Mouse (Mus musculus) hindbrain, postnatal 0 days (tissue): ENCODE results near the gene Wdr53. TPM values are rescaled to one million over a fixed set of nuclear protein-coding genes. Genes with fewer than 3 reads are reported as not detected.
"Not testable (repeated sequence)": the region's sequence is repeated elsewhere in the genome, so short reads cannot be mapped to it uniquely, and the experiment has no call there.

Experiments
- ATAC-seq: fragments of 200-750 bp; cut with Nextera tagmentation; 2 replicates; pipeline ENCODE4 v1.8.0; 2017; ENCODE audit warnings: mild to moderate bottlenecking, moderate TSS enrichment, moderate library complexity
- DNase-seq: peaks from one replicate; pipeline ENCODE4 v3.0.0-alpha.2; 2015; ENCODE audit warnings: low spot score
- H3K27ac ChIP-seq: fragments of 300-500 bp; sonication (generic); 2 replicates; pipeline ENCODE4 v1.5.1; 2014; ENCODE audit warnings: mild to moderate bottlenecking
- H3K27me3 ChIP-seq: fragments of 300-500 bp; sonication (generic); 2 replicates; pipeline ENCODE4 v1.6.1; 2014; ENCODE audit warnings: low read length, mixed read lengths; ENCODE audit not compliant: insufficient read depth
- H3K36me3 ChIP-seq: fragments of 300-500 bp; sonication (generic); 2 replicates; pipeline ENCODE4 v1.6.1; 2014; ENCODE audit warnings: low read length, mixed read lengths; ENCODE audit not compliant: insufficient read depth
- H3K4me1 ChIP-seq: fragments of 300-500 bp; sonication (generic); 2 replicates; pipeline ENCODE4 v1.6.1; 2014; ENCODE audit warnings: antibody characterized with exemption, low read length, mixed read lengths; ENCODE audit not compliant: insufficient read depth
- H3K4me2 ChIP-seq: fragments of 300-500 bp; sonication (generic); 2 replicates; pipeline ENCODE4 v1.6.1; 2014; ENCODE audit warnings: low read depth, mild to moderate bottlenecking, low read length, moderate library complexity, mixed read lengths
- H3K4me3 ChIP-seq: fragments of 300-500 bp; sonication (generic); 2 replicates; pipeline ENCODE4 v1.5.1; 2014; ENCODE audit warnings: low read length
- H3K9ac ChIP-seq: fragments of 300-500 bp; sonication (generic); replicated peaks from 2 replicates; pipeline ENCODE4 v1.6.1; 2014; ENCODE audit warnings: mild to moderate bottlenecking, low read length, moderate library complexity, mixed read lengths
- H3K9me3 ChIP-seq: fragments of 300-500 bp; sonication (generic); 2 replicates; pipeline ENCODE4 v1.6.1; 2016; ENCODE audit warnings: low read length, mixed read lengths
- CTCF ChIP-seq: IDR thresholded peaks from 2 replicates; pipeline ENCODE4 v1.5.1; 2016; ENCODE audit warnings: antibody characterized with exemption, control low read depth, low read depth
- WGBS: fragments of 180-500 bp; shearing (Covaris S2); extraction: QIAGEN DNeasy Blood & Tissue Kit; methylation state at CpG from one replicate; pipeline ENCODE4 v1.1.7; 2014; 5-methylcytosine and 5-hydroxymethylcytosine counted together
- polyA plus RNA-seq: library from polyadenylated mRNA; unstranded; fragments of >200 nt; fragmentation: Nextera tagmentation; extraction: Ambion mirVana; gene quantifications from 2 replicates; pipeline ENCODE4 v1.2.1, GENCODE M21; 2015
- total RNA-seq: library from RNA; depleted of rRNA; stranded (reverse); fragments of >200 nt; gene quantifications from 2 replicates; pipeline ENCODE4 v1.2.3, GENCODE M21; 2014

The Wdr53 gene
- total and polyA plus RNA-seq, 2 experiments from 2014 or later: 11.3 to 14.1 TPM

DNA sequence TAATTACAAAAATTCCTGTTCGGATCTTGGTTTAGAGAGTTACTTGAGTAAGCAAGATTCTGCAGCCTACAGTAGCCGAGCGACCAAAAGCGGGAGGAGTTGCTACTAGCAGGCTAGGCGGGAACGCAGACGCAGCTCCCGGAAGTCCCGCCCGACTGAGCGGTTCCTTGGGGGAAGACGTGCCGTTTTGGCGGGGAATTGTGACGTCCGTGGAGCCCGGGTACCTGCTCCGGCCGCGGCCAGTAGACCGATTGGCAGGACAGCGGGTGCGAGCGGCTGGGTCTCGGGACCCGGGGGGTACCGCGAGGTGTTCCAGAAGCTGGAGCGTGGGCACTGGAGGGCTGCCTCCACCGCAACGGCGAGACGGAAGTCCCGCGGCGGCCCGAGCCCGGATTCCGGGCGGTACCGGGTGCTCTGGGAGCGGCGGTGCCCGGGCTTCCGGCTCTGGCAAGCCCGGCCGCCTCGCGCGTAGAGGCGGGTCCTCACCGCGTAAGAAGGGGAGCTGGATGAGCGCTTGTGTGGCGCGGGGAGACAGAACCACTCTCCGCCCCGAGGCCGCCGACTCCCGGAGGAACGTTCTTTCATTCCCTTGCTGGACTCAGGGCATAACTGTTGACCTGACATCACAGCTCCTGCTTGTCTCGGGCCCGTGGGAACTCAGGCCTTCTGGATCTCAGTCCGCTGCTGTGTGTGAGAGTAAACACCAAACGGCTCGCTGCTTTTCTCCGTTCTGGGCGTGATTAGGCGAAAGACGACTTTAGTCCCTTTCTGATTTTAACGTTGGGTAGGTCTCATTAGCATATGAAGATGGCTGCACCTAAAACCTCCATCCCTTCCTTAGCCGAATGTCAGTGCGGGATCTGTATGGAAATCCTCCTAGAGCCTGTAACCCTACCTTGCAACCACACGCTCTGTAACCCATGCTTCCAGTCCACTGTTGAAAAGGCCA, 30.6 kb downstream of the Wdr53 start, which contains the start of gene Rnf168:
Gene Rnf168, plus strand, starts transcription at position 152 of the 949 bp plus-strand sequence.
- H3K27me3 ChIP-seq: no peaks in the 10 kb centered on the region
- peak; percentile 95 for ATAC-seq
- no peak for TF ChIP-seq CTCF
- peak; percentile 94 for DNase-seq
- no peaks in the 10 kb centered on the region for H3K36me3 ChIP-seq
- peak within 1 kb of the TSS; percentile 94 for H3K9ac ChIP-seq
- H3K9me3 ChIP-seq: no peaks in the 10 kb centered on the region
- H3K4me2 ChIP-seq: peak within 1 kb of the TSS; percentile 72
- H3K4me3 ChIP-seq: peak within 1 kb of the TSS; percentile 90
- H3K27ac ChIP-seq: peak within 1 kb of the TSS; percentile 96
- peaks cover 7% of the 10 kb centered on the region; the same call in 1 of the 2 replicates for H3K4me1 ChIP-seq
- under 1% methylated on average over 73 of the region's 75 CpGs for WGBS

- Histone ChIP-seq H3K4me2 (peak overlapping the region; percentile 72), H3K9ac (peak overlapping the region; percentile 94), H3K4me3 (peak overlapping the region; percentile 90), H3K9me3 (no peaks in the 10 kb centered on the region), H3K27ac (peak overlapping the region; percentile 96), H3K4me1 (peaks cover 7% of the 10 kb centered on the region; the same call in 1 of the 2 replicates), H3K27me3 (no peaks in the 10 kb centered on the region), H3K36me3 (peaks cover 4% of the 10 kb centered on the region; the same call in 1 of the 2 replicates)
- ATAC-seq: no peak
- TF ChIP-seq CTCF: no peak
- peak; percentile 2 for DNase-seq
- 48% methylated on average over 7 of the region's 7 CpGs for WGBS
Observed at GRCm38 (mm10) chr16:32278396-32278795, 31.4 kb downstream of the Wdr53 start.

GRCm38 (mm10) chr16:32280211-32280610, 33.2 kb downstream of the Wdr53 start:
- WGBS: 83% methylated on average over 8 of the region's 8 CpGs
- Histone ChIP-seq H3K36me3 (peaks cover 21% of the 10 kb centered on the region; the same call in 1 of the 2 replicates), H3K9ac (no peak overlapping the region; the same call in 1 of the 2 replicates), H3K4me1 (peaks cover 7% of the 10 kb centered on the region; the same call in 1 of the 2 replicates), H3K27ac (no peak overlapping the region), H3K27me3 (no peaks in the 10 kb centered on the region), H3K4me3 (no peak overlapping the region), H3K4me2 (peak overlapping the region; percentile 72), H3K9me3 (no peaks in the 10 kb centered on the region)
- ATAC-seq (no peak), DNase-seq (no peak)
- TF ChIP-seq CTCF: no peak

DNA sequence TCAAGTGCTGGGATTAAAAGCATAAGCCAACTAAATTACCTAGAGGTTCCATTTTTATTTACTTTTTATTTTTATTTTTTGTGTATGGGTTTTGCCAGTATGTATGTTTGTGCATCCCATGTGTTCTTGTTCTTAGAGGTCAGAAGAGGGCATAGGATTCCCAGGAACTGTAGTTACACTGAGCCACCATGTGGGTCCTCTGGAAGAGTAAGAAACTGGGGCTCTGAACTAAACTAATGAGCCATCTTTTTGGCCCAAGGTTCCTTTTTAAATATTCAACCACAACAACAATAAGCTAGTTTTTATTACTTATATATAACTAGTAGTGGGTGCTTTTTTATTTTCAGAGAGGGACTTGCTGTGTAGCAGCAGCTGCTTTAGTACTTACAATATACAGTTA, 35.6 kb downstream of the Wdr53 start:
- Histone ChIP-seq H3K4me1 (peaks cover 2% of the 10 kb centered on the region; the same call in 1 of the 2 replicates), H3K4me3 (no peak overlapping the region), H3K27me3 (no peaks in the 10 kb centered on the region), H3K4me2 (no peak overlapping the region), H3K27ac (no peak overlapping the region), H3K9me3 (no peaks in the 10 kb centered on the region), H3K36me3 (peaks cover 24% of the 10 kb centered on the region; the same call in 1 of the 2 replicates), H3K9ac (no peak overlapping the region)
- no peak for DNase-seq
- TF ChIP-seq CTCF: 0 out of 2 replicates have a peak, but pooled peaks have one; percentile 12
- no peak for ATAC-seq

DNA sequence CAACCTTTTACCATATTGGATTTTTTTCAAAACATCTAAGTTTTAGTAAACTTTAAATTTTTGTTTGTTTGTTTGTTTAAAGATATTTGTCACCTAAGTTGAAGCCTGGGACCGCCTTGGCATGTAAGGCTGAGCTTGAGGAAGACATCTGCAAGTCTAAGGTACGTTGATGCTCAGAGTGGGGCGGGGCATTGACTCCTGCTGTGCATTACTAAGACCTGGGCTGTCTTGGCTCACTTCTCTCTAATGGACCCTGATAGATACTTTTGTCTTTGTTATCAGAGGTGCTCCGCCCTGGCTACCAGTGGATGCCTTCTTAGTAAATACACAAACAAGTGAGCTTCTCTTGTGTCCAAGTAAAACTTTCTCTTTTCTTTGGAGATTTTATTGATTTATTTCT, 44.8 kb downstream of the Wdr53 start:
- H3K4me3 ChIP-seq: no peak overlapping the region
- no peaks in the 10 kb centered on the region for H3K27me3 ChIP-seq
- no peak for DNase-seq
- no peaks in the 10 kb centered on the region for H3K4me1 ChIP-seq
- TF ChIP-seq CTCF: no peak
- no peak overlapping the region for H3K4me2 ChIP-seq
- no peak for ATAC-seq
- 91% methylated on average over 4 of the region's 4 CpGs for WGBS
- H3K27ac ChIP-seq: no peak overlapping the region
- no peaks in the 10 kb centered on the region for H3K9me3 ChIP-seq
- no peak overlapping the region for H3K9ac ChIP-seq
- H3K36me3 ChIP-seq: peaks cover 34% of the 10 kb centered on the region

- peaks cover 35% of the 10 kb centered on the region for H3K36me3 ChIP-seq
- H3K4me2 ChIP-seq, H3K9me3 ChIP-seq, H3K9ac ChIP-seq, H3K27ac ChIP-seq, ATAC-seq, H3K4me1 ChIP-seq, DNase-seq, H3K27me3 ChIP-seq, H3K4me3 ChIP-seq: not testable (repeated sequence)
- 98% methylated on average over 4 of the region's 4 CpGs for WGBS
Observed at GRCm38 (mm10) chr16:32299617-32300016, 52.6 kb downstream of the Wdr53 start.

DNA sequence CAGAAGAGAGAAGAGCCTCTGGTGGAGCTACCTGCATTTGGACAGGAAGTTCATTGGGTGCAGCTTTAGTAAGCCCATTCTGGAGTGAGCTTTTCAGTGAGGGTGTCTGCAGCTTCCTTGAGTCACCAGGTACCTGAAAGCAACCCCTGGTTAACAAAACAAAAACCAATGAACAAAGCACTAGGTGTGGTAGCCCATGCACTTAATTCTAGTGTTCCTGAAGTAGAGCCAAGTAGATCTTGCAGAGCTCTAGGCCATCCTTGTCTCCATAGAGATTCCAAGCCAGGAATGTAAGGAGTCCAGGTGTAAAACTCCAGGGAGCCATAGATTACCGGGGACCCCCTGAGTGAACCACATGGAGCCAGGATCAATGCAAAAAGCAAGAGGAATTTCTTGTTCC, 56.0 kb downstream of the Wdr53 start:
- no peak overlapping the region for H3K27ac ChIP-seq
- H3K36me3 ChIP-seq: peaks cover 19% of the 10 kb centered on the region; the same call in 1 of the 2 replicates
- H3K9ac ChIP-seq: no peak overlapping the region
- H3K9me3 ChIP-seq: no peaks in the 10 kb centered on the region
- TF ChIP-seq CTCF: no peak
- ATAC-seq: no peak
- H3K4me2 ChIP-seq: no peak overlapping the region
- WGBS: 30% methylated on average over 1 of the region's 1 CpGs
- no peak overlapping the region for H3K4me3 ChIP-seq
- no peaks in the 10 kb centered on the region for H3K27me3 ChIP-seq
- H3K4me1 ChIP-seq: no peaks in the 10 kb centered on the region
- no peak for DNase-seq
